Mouse (Mus musculus) heart, adult 8-10 months (tissue): Measurements from ENCODE around the gene Ints11. TPM values are rescaled to one million over a fixed set of nuclear protein-coding genes. Genes with fewer than 3 reads are reported as not detected.

Source experiments
- DNase-seq: peaks from one replicate; pipeline ENCODE4 v3.0.0; 2022; ENCODE audit warnings: low spot score
- total RNA-seq, 4 experiments: library from RNA; stranded (reverse); gene quantifications; 2 replicates each; pipeline ENCODE4 v1.2.4; 2022

Gene Ints11
- total RNA-seq, 4 experiments from 2014 or later = 13.9 to 14.5 (median 14.1) TPM

GRCm38 (mm10) chr4:155892017-155892416 lies 22.7 kb downstream of the Ints11 start:
- DNase-seq = peak; percentile 61

GRCm38 (mm10) chr4:155892438-155893211 lies 23.3 kb downstream of the Ints11 start:
- DNase-seq = peak; percentile 35

GRCm38 (mm10) chr4:155893212-155893690 lies 23.9 kb downstream of the Ints11 start:
- DNase-seq = no peak

- peak; percentile 86 for DNase-seq
Measured at GRCm38 (mm10) chr4:155894311-155894881, 25.1 kb downstream of the Ints11 start.

GRCm38 (mm10) chr4:155895216-155895615 lies 25.9 kb downstream of the Ints11 start:
- DNase-seq = peak; percentile 70

DNA sequence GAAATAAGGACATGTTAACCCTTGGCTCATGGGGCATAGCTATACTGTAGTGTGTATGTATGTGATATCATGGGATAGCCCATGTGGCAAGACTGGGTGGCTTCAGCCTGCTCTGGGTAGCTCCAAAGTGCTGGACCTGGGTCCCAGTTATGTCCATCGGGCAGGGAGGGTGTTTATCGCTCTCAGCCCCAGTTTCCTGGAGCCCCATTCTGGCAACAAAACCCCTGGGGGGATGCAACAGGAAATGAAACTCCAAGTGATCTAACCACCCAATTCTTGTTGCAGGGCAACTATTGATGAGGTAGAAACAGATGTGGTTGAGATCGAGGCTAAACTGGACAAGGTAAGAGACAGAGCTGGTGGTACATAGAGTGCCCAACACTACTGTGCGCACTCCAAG lies 26.5 kb downstream of the Ints11 start:
- DNase-seq = no peak

- DNase-seq = no peak
Measured at GRCm38 (mm10) chr4:155896461-155896860, 27.1 kb downstream of the Ints11 start.

- no peak for DNase-seq
Measured at GRCm38 (mm10) chr4:155898318-155898717, 29.0 kb downstream of the Ints11 start.

DNA sequence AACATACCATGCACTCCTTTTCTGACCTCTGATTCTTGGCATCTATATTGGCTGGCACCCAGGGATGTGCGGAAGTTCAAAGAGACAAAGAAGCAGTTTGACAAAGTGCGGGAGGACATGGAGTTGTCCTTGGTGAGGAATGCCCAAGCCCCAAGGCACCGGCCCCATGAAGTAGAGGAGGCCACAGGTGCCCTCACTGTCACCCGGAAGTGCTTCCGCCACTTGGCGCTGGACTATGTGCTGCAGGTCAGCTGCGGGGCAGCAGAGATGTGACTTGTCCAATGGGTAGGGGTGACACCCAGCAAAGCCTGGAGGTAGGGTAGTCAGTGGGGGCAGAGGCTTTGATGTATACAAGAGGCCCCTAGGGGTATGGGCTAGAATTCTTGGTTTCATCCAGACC lies 30.0 kb downstream of the Ints11 start:
- DNase-seq = no peak

- DNase-seq = no peak
Measured at GRCm38 (mm10) chr4:155901205-155901604, 31.9 kb downstream of the Ints11 start.

- DNase-seq = no peak
Measured at GRCm38 (mm10) chr4:155903246-155903645, 33.9 kb downstream of the Ints11 start.

DNA sequence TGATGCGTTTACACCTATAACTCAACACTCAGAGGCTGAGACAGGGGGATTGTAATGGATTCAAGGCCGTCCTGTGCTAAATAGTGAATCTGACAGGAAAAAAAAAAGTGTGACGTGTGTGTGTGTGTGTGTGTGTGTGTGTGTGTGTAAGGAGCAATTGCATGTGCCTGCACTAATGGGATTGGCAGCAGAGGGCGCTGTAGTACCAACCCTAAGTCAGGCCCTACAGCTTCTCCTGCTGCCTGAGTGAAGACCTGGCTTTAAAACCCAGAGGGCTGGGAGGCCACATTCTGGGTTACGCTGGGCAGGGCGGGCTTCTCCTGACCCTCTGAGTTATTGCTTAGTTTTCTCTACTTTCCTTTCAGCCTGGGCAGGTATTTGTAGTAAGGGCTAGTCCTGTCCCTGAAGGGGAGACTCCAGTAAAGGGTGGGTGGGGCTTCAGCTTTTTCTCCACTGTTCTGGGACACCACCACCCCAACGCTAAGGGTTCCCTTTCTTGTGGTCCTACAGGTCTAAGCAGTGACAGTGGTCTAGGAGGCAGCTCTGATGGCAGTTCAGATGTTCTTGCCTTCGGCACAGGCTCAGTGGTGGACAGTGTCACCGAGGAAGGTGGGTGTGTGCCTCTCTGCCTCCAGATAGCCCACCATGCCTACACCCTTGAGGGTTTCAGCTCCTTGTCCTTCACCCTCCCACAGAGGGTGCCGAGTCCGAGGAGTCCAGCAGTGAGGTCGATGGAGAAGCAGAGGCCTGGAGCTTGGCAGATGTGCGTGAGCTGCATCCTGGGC lies 35.2 kb downstream of the Ints11 start:
- peak; percentile 0 for DNase-seq

DNA sequence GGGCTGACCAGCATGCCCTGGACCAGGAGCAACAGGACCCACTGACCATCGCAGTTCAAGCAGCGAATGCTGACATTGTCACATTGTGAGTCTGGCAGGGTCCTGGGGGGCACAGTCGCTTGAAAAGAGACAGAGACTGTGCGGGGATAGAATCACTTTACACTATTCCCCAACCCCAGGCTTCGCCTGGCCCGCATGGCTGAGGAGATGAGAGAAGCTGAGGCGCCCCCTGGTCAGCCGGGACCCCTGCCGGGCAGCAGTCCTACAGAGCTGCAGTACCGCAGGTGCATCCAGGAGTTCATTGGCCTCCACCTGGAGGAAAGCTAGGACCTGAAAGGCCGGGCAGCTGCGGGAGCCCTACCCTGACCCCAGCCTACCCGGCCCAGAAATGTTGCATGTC lies 36.3 kb downstream of the Ints11 start:
- no peak for DNase-seq

DNA sequence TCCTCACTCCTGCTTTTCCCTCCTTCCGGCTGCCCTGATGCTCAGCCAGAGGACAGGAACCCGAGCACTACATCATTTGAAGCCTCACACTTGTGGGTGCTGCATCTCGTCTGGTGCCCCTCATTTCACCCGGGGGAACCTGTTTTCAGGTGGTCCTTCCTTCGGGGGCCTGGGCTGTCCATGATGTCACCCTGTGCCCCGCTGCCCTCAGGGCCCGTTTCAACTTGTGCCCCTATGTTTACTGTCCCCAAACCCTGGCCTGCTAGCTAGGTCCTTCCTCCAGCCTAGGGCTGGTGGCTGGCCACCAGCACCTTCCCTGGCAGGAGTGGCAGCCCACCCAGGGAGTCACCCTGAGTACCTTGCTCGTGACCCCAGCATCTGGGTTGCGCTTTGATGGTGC lies 36.8 kb downstream of the Ints11 start:
- DNase-seq = no peak

- DNase-seq = no peak
Measured at GRCm38 (mm10) chr4:155907003-155907402, 37.7 kb downstream of the Ints11 start.

- DNase-seq = no peak
Measured at GRCm38 (mm10) chr4:155908281-155908680, 38.9 kb downstream of the Ints11 start.

DNA sequence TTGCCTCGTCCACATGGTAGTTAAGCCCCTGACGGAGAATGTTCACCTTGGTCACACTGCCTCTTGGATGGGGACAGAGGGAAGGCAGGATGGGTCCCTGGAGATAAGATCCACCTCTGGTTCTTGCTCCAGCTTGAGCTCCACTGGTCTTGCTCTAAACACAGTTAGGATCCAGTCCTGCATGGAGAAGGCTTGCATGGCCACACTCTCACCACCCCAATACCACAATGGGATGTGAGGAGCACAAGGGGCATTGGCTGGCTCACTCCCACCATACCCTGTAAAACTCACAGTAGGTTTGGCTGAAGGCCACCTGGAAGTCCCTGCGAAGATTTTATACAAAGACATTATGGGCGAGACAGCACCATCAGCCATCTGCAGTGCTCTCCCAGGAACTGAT lies 39.4 kb downstream of the Ints11 start:
- DNase-seq = no peak

- no peak for DNase-seq
Measured at GRCm38 (mm10) chr4:155932031-155932430, 62.7 kb downstream of the Ints11 start.
